Mouse (Mus musculus) neural tube, embryonic 13.5 days (tissue): ENCODE measurements around the gene Iqcj. TPM values are rescaled to one million over a fixed set of nuclear protein-coding genes. Genes with fewer than 3 reads are reported as not detected.
A peak's percentile ranks its signal among the peaks of the same experiment; 100 is the strongest.

Source experiments
- ATAC-seq: fragments of 200-750 bp; cut with Nextera tagmentation; 2 replicates; pipeline ENCODE4 v1.8.0; 2017; ENCODE audit warnings: low read depth, mild to moderate bottlenecking, moderate TSS enrichment, moderate library complexity
- H3K27ac ChIP-seq: fragments of 300-500 bp; sonication (generic); replicated peaks from 2 replicates; pipeline ENCODE4 v1.5.1; 2015; ENCODE audit warnings: moderate library complexity, mild to moderate bottlenecking, inconsistent platforms
- H3K27me3 ChIP-seq: fragments of 300-500 bp; sonication (generic); 2 replicates; pipeline ENCODE4 v1.6.1; 2015; ENCODE audit warnings: mild to moderate bottlenecking, inconsistent platforms
- H3K36me3 ChIP-seq: fragments of 300-500 bp; sonication (generic); 2 replicates; pipeline ENCODE4 v1.6.1; 2015; ENCODE audit warnings: mild to moderate bottlenecking, inconsistent platforms
- H3K4me1 ChIP-seq: fragments of 300-500 bp; sonication (generic); replicated peaks from 2 replicates; pipeline ENCODE4 v1.6.1; 2015; ENCODE audit warnings: inconsistent platforms
- H3K4me2 ChIP-seq: fragments of 300-500 bp; sonication (generic); 2 replicates; pipeline ENCODE4 v1.6.1; 2015; ENCODE audit warnings: inconsistent platforms, mild to moderate bottlenecking, moderate library complexity
- H3K4me3 ChIP-seq: fragments of 300-500 bp; sonication (generic); 2 replicates; pipeline ENCODE4 v1.5.1; 2015; ENCODE audit warnings: mild to moderate bottlenecking, inconsistent platforms
- H3K9ac ChIP-seq: fragments of 300-500 bp; sonication (generic); 2 replicates; pipeline ENCODE4 v1.6.1; 2015; ENCODE audit warnings: moderate library complexity, mild to moderate bottlenecking, inconsistent platforms
- H3K9me3 ChIP-seq: fragments of 300-500 bp; sonication (generic); 2 replicates; pipeline ENCODE4 v1.6.1; 2016; ENCODE audit warnings: inconsistent platforms
- WGBS: fragments of 180-500 bp; shearing (Covaris S2); methylation state at CpG from one replicate; pipeline ENCODE4 v1.1.7; 2015; 5-methylcytosine and 5-hydroxymethylcytosine counted together
- polyA plus RNA-seq: library from polyadenylated mRNA; unstranded; fragments of >200 nt; fragmentation: Nextera tagmentation; extraction: Ambion mirVana; gene quantifications from 2 replicates; pipeline ENCODE4 v1.2.1, GENCODE M21; 2015

The Iqcj gene
- polyA plus RNA-seq, 1 experiment from 2014 or later = 0.45 TPM

- Histone ChIP-seq H3K9me3 (no peaks in the 10 kb centered on the region), H3K4me1 (peaks cover 19% of the 10 kb centered on the region), H3K9ac (no peak overlapping the region), H3K27me3 (no peaks in the 10 kb centered on the region), H3K27ac (peak overlapping the region; percentile 62), H3K36me3 (no peaks in the 10 kb centered on the region), H3K4me3 (no peak overlapping the region), H3K4me2 (no peak overlapping the region)
- 36% methylated on average over 3 of the region's 3 CpGs for WGBS
- 0 out of 2 replicates have a peak, but pooled peaks have one; percentile 55 for ATAC-seq
These were observed 68.1 kb downstream of the Iqcj start for GRCm38 (mm10) chr3:67960133-67960532.

- ATAC-seq = no peak
- no peak overlapping the region for H3K4me3 ChIP-seq
- no peak overlapping the region for H3K27ac ChIP-seq
- no peaks in the 10 kb centered on the region for H3K9me3 ChIP-seq
- H3K36me3 ChIP-seq = no peaks in the 10 kb centered on the region
- H3K9ac ChIP-seq = no peak overlapping the region
- H3K4me1 ChIP-seq = peaks cover 19% of the 10 kb centered on the region
- no peak overlapping the region for H3K4me2 ChIP-seq
- no peaks in the 10 kb centered on the region for H3K27me3 ChIP-seq
These were observed 68.7 kb downstream of the Iqcj start for GRCm38 (mm10) chr3:67960727-67961126.

GRCm38 (mm10) chr3:67961934-67962639, 70.1 kb downstream of the Iqcj start:
- ATAC-seq = no peak
- no peaks in the 10 kb centered on the region for H3K9me3 ChIP-seq
- 89% methylated on average over 6 of the region's 6 CpGs for WGBS
- H3K36me3 ChIP-seq = no peaks in the 10 kb centered on the region
- H3K4me1 ChIP-seq = peaks cover 19% of the 10 kb centered on the region
- no peaks in the 10 kb centered on the region for H3K27me3 ChIP-seq
- no peak overlapping the region for H3K4me3 ChIP-seq
- no peak overlapping the region for H3K27ac ChIP-seq
- no peak overlapping the region for H3K4me2 ChIP-seq
- no peak overlapping the region for H3K9ac ChIP-seq

GRCm38 (mm10) chr3:67974340-67974998, 82.4 kb downstream of the Iqcj start:
- Histone ChIP-seq H3K9me3 (no peaks in the 10 kb centered on the region), H3K27me3 (no peaks in the 10 kb centered on the region), H3K4me3 (no peak overlapping the region), H3K27ac (no peak overlapping the region), H3K36me3 (no peaks in the 10 kb centered on the region), H3K4me2 (no peak overlapping the region), H3K4me1 (no peaks in the 10 kb centered on the region), H3K9ac (no peak overlapping the region)
- 95% methylated on average over 2 of the region's 2 CpGs for WGBS
- ATAC-seq = no peak

GRCm38 (mm10) chr3:67980006-67980405, 88.0 kb downstream of the Iqcj start:
- no peak overlapping the region for H3K9ac ChIP-seq
- no peaks in the 10 kb centered on the region for H3K9me3 ChIP-seq
- no peaks in the 10 kb centered on the region for H3K27me3 ChIP-seq
- 83% methylated on average over 1 of the region's 1 CpGs for WGBS
- H3K4me3 ChIP-seq = no peak overlapping the region
- no peak for ATAC-seq
- no peak overlapping the region for H3K27ac ChIP-seq
- H3K4me1 ChIP-seq = no peaks in the 10 kb centered on the region
- H3K36me3 ChIP-seq = no peaks in the 10 kb centered on the region
- no peak overlapping the region for H3K4me2 ChIP-seq

- WGBS = 64% methylated on average over 12 of the region's 12 CpGs
- Histone ChIP-seq H3K4me3 (no peak overlapping the region), H3K4me2 (no peak overlapping the region), H3K4me1 (no peaks in the 10 kb centered on the region), H3K9me3 (no peaks in the 10 kb centered on the region), H3K36me3 (no peaks in the 10 kb centered on the region), H3K27me3 (no peaks in the 10 kb centered on the region; the same call in 1 of the 2 replicates), H3K27ac (no peak overlapping the region), H3K9ac (no peak overlapping the region)
- no peak for ATAC-seq
These were observed 91.3 kb downstream of the Iqcj start for GRCm38 (mm10) chr3:67983329-67983728.

- no peak for ATAC-seq
- no peaks in the 10 kb centered on the region for H3K36me3 ChIP-seq
- no peak overlapping the region for H3K9ac ChIP-seq
- H3K4me1 ChIP-seq = no peaks in the 10 kb centered on the region
- no peak overlapping the region for H3K4me2 ChIP-seq
- WGBS = 59% methylated on average over 4 of the region's 4 CpGs
- H3K9me3 ChIP-seq = no peaks in the 10 kb centered on the region
- no peak overlapping the region for H3K27ac ChIP-seq
- H3K27me3 ChIP-seq = no peaks in the 10 kb centered on the region
- H3K4me3 ChIP-seq = no peak overlapping the region
These were observed 110.4 kb downstream of the Iqcj start for GRCm38 (mm10) chr3:68002415-68002814.

GRCm38 (mm10) chr3:68012342-68012741, 120.3 kb downstream of the Iqcj start:
- H3K27me3 ChIP-seq = no peaks in the 10 kb centered on the region
- H3K36me3 ChIP-seq = no peaks in the 10 kb centered on the region
- H3K4me1 ChIP-seq = no peaks in the 10 kb centered on the region; the same call in 1 of the 2 replicates
- no peak overlapping the region for H3K4me3 ChIP-seq
- no peak overlapping the region for H3K4me2 ChIP-seq
- H3K27ac ChIP-seq = no peak overlapping the region
- no peak overlapping the region for H3K9ac ChIP-seq
- no peak for ATAC-seq
- H3K9me3 ChIP-seq = no peaks in the 10 kb centered on the region

GRCm38 (mm10) chr3:68015786-68016185, 123.8 kb downstream of the Iqcj start:
- H3K4me2 ChIP-seq = no peak overlapping the region
- no peaks in the 10 kb centered on the region; the same call in 1 of the 2 replicates for H3K4me1 ChIP-seq
- H3K27me3 ChIP-seq = 0 out of 2 replicates have a peak, but pooled peaks cover 3% of the 10 kb centered on the region
- H3K4me3 ChIP-seq = no peak overlapping the region
- no peak overlapping the region for H3K9ac ChIP-seq
- WGBS = 26% methylated on average over 1 of the region's 1 CpGs
- H3K9me3 ChIP-seq = no peaks in the 10 kb centered on the region
- no peak for ATAC-seq
- no peak overlapping the region for H3K27ac ChIP-seq
- H3K36me3 ChIP-seq = no peaks in the 10 kb centered on the region

- 46% methylated on average over 4 of the region's 4 CpGs for WGBS
- no peak overlapping the region for H3K27ac ChIP-seq
- H3K4me2 ChIP-seq = no peak overlapping the region
- no peaks in the 10 kb centered on the region for H3K9me3 ChIP-seq
- no peak overlapping the region for H3K9ac ChIP-seq
- 0 out of 2 replicates have a peak, but pooled peaks cover 3% of the 10 kb centered on the region for H3K27me3 ChIP-seq
- no peak for ATAC-seq
- no peaks in the 10 kb centered on the region; the same call in 1 of the 2 replicates for H3K4me1 ChIP-seq
- H3K4me3 ChIP-seq = no peak overlapping the region
- H3K36me3 ChIP-seq = no peaks in the 10 kb centered on the region
These were observed 127.4 kb downstream of the Iqcj start for GRCm38 (mm10) chr3:68019401-68019800.

- H3K4me2 ChIP-seq = no peak overlapping the region
These were observed 144.1 kb downstream of the Iqcj start for GRCm38 (mm10) chr3:68036097-68036496.

GRCm38 (mm10) chr3:68042951-68043350, 150.9 kb downstream of the Iqcj start:
- Histone ChIP-seq H3K27me3 (peaks cover 6% of the 10 kb centered on the region; the same call in 1 of the 2 replicates), H3K27ac (no peak overlapping the region), H3K4me1 (peaks cover 15% of the 10 kb centered on the region), H3K9me3 (no peaks in the 10 kb centered on the region), H3K4me3 (no peak overlapping the region), H3K36me3 (no peaks in the 10 kb centered on the region), H3K9ac (no peak overlapping the region), H3K4me2 (no peak overlapping the region)
- 90% methylated on average over 2 of the region's 2 CpGs for WGBS
- no peak for ATAC-seq

More at GRCm38 (mm10) chr3:68036097-68036496, 144.1 kb downstream of the Iqcj start:
- H3K4me3 ChIP-seq = no peak overlapping the region
- H3K27ac ChIP-seq = 0 out of 2 replicates have a peak overlapping the region, but pooled peaks have one; percentile 55
- H3K36me3 ChIP-seq = no peaks in the 10 kb centered on the region
- 14% methylated on average over 3 of the region's 3 CpGs for WGBS
- peak; percentile 86 for ATAC-seq
- H3K9ac ChIP-seq = no peak overlapping the region
- no peaks in the 10 kb centered on the region for H3K9me3 ChIP-seq
- H3K4me1 ChIP-seq = peaks cover 10% of the 10 kb centered on the region
- H3K27me3 ChIP-seq = no peaks in the 10 kb centered on the region
